In genomic region chr2:30444450-30444849, GRCm38 (mm10) we compare ENCODE assay signal across 10 mouse cellular contexts. TPM values are rescaled to one million over a fixed set of nuclear protein-coding genes. Genes with fewer than 3 reads are reported as not detected.
DNase-seq lines count a peak whose midpoint lies in the region; ATAC-seq lines count a peak whose summit lies in the region.
"Had no signal": no experiment of that assay in that cellular context is flagged by ENCODE, and none has a peak within 500 bp of the region (broad histone marks: within the 10 kb centered on the region; RNA-seq: fewer than 3 reads in every experiment).

No protein-coding gene starts in this region.

- no peaks in the 10 kb centered on the region for H3K9me3 ChIP-seq in hindbrain, embryonic 11.5 days (ENCODE audit: control insufficient read depth, low read length)
- no peaks in the 10 kb centered on the region for H3K9me3 ChIP-seq in hindbrain, embryonic 16.5 days (ENCODE audit: control insufficient read depth, low read length)
- H3K9me3 ChIP-seq in midbrain, embryonic 13.5 days: no peaks in the 10 kb centered on the region
- no peaks in the 10 kb centered on the region for H3K9me3 ChIP-seq in midbrain, embryonic 15.5 days
- H3K9me3 ChIP-seq in limb, embryonic 10.5 days (replicated peaks): no peaks in the 10 kb centered on the region
- H3K9me3 ChIP-seq: neural tube, embryonic 12.5 days had no signal

- H3K4me1 ChIP-seq in hindbrain, embryonic 11.5 days (replicated peaks; ENCODE audit: control insufficient read depth, insufficient read depth, low read length): peaks cover 25% of the 10 kb centered on the region
- H3K4me1 ChIP-seq in hindbrain, embryonic 16.5 days (ENCODE audit: control insufficient read depth, insufficient read depth, low read depth, low read length): peaks cover 32% of the 10 kb centered on the region
- peaks cover 52% of the 10 kb centered on the region for H3K4me1 ChIP-seq in midbrain, embryonic 13.5 days (replicated peaks)
- H3K4me1 ChIP-seq in midbrain, embryonic 15.5 days: peaks cover 37% of the 10 kb centered on the region
- H3K4me1 ChIP-seq in limb, embryonic 10.5 days: peaks cover 83% of the 10 kb centered on the region

- no peak overlapping the region for H3K4me3 ChIP-seq in hindbrain, embryonic 11.5 days (ENCODE audit: low read depth, low read length)
- H3K4me3 ChIP-seq in hindbrain, embryonic 16.5 days (ENCODE audit: low read length): no peak overlapping the region
- no peak overlapping the region for H3K4me3 ChIP-seq in midbrain, embryonic 13.5 days (replicated peaks)
- H3K4me3 ChIP-seq in midbrain, embryonic 15.5 days: no peak overlapping the region
- no peak overlapping the region for H3K4me3 ChIP-seq in limb, embryonic 10.5 days
- H3K4me3 ChIP-seq: neural tube, embryonic 12.5 days had no signal

- ATAC-seq in hindbrain, embryonic 11.5 days (ENCODE audit: low FRiP score): no peak
- ATAC-seq in hindbrain, embryonic 16.5 days: no peak
- ATAC-seq in midbrain, embryonic 13.5 days: no peak
- no peak for ATAC-seq in midbrain, embryonic 15.5 days (replicated peaks)

- no peak overlapping the region for H3K4me2 ChIP-seq in hindbrain, embryonic 11.5 days (replicated peaks; ENCODE audit: low read depth, low read length)
- H3K4me2 ChIP-seq in hindbrain, embryonic 16.5 days (ENCODE audit: low read length): no peak overlapping the region
- H3K4me2 ChIP-seq in midbrain, embryonic 13.5 days (replicated peaks): no peak overlapping the region
- no peak overlapping the region for H3K4me2 ChIP-seq in midbrain, embryonic 15.5 days

- H3K27ac ChIP-seq in hindbrain, embryonic 11.5 days (ENCODE audit: low read depth, low read length): peak overlapping the region; percentile 64
- H3K27ac ChIP-seq in hindbrain, embryonic 16.5 days (ENCODE audit: low read depth, low read length): no peak overlapping the region
- 0 out of 2 replicates have a peak overlapping the region, but pooled peaks have one; percentile 53 for H3K27ac ChIP-seq in midbrain, embryonic 13.5 days
- H3K27ac ChIP-seq in midbrain, embryonic 15.5 days: no peak overlapping the region
- peak overlapping the region; percentile 98 for H3K27ac ChIP-seq in limb, embryonic 10.5 days
- H3K27ac ChIP-seq: neural tube, embryonic 12.5 days had no signal

- DNase-seq in hindbrain, embryonic 11.5 days (ENCODE audit: low spot score): no peak
- DNase-seq in limb, embryonic 10.5 days (ENCODE audit: low spot score): no peak
- DNase-seq in left cerebral cortex, adult 9 months (ENCODE audit: low spot score in 2 of 2): no peak
- DNase-seq in right cerebral cortex, postnatal 36 days (ENCODE audit: low spot score in 2 of 2): no peak
- DNase-seq: adrenal gland, adult 8-10 months; cerebellum, adult 2 months had no signal

- H3K9ac ChIP-seq in hindbrain, embryonic 11.5 days (ENCODE audit: low read depth, low read length): no peak overlapping the region
- H3K9ac ChIP-seq in hindbrain, embryonic 16.5 days (ENCODE audit: low read depth, low read length): no peak overlapping the region; the same call in 1 of the 2 replicates
- no peak overlapping the region for H3K9ac ChIP-seq in midbrain, embryonic 13.5 days (replicated peaks)
- H3K9ac ChIP-seq in midbrain, embryonic 15.5 days: no peak overlapping the region

- H3K36me3 ChIP-seq in hindbrain, embryonic 11.5 days (ENCODE audit: control insufficient read depth, insufficient read depth, low read length): no peaks in the 10 kb centered on the region
- H3K36me3 ChIP-seq in hindbrain, embryonic 16.5 days (ENCODE audit: control insufficient read depth, insufficient read depth, low read length): peaks cover 12% of the 10 kb centered on the region
- H3K36me3 ChIP-seq in midbrain, embryonic 13.5 days: peaks cover 70% of the 10 kb centered on the region
- H3K36me3 ChIP-seq in midbrain, embryonic 15.5 days (replicated peaks): peaks cover 3% of the 10 kb centered on the region; the same call in 1 of the 2 replicates
- H3K36me3 ChIP-seq in limb, embryonic 10.5 days: peaks cover 79% of the 10 kb centered on the region

- no peaks in the 10 kb centered on the region for H3K27me3 ChIP-seq in hindbrain, embryonic 11.5 days (ENCODE audit: control insufficient read depth, insufficient read depth, low read length)
- H3K27me3 ChIP-seq in hindbrain, embryonic 16.5 days (replicated peaks; ENCODE audit: control insufficient read depth, insufficient read depth, low read length): no peaks in the 10 kb centered on the region
- no peaks in the 10 kb centered on the region for H3K27me3 ChIP-seq in midbrain, embryonic 13.5 days
- H3K27me3 ChIP-seq in midbrain, embryonic 15.5 days (replicated peaks): no peaks in the 10 kb centered on the region
- no peaks in the 10 kb centered on the region for H3K27me3 ChIP-seq in limb, embryonic 10.5 days (ENCODE audit: low read depth, poor library complexity, severe bottlenecking)
- H3K27me3 ChIP-seq: neural tube, embryonic 12.5 days had no signal

RNA-seq across cellular contexts. Expression of gene Ptpa, which starts 28.6 kb away (rescaled TPM):
- 55.4 and 62.8 TPM in 2 replicates for polyA plus RNA-seq in hindbrain, embryonic 11.5 days (2014; fragmentation: Nextera tagmentation; extraction: Ambion mirVana)
- 153 and 159 TPM in 2 replicates for polyA plus RNA-seq in hindbrain, embryonic 16.5 days (2015; fragmentation: Nextera tagmentation; extraction: Ambion mirVana)
- 128 and 134 TPM in 2 replicates for polyA plus RNA-seq in midbrain, embryonic 13.5 days (2015; fragmentation: Nextera tagmentation; extraction: Ambion mirVana)
- polyA plus RNA-seq in midbrain, embryonic 15.5 days (2015; fragmentation: Nextera tagmentation; extraction: Ambion mirVana): 152 and 155 TPM in 2 replicates
- polyA plus RNA-seq in limb, embryonic 10.5 days (2016; fragmentation: Nextera tagmentation; extraction: Ambion mirVana): 172 and 177 TPM in 2 replicates

RNA-seq across cellular contexts. Expression of gene Crat, which starts 28.8 kb away (rescaled TPM):
- 21.5 and 27.5 TPM in 2 replicates for polyA plus RNA-seq in hindbrain, embryonic 11.5 days (2014; fragmentation: Nextera tagmentation; extraction: Ambion mirVana)
- 25.4 and 30.8 TPM in 2 replicates for polyA plus RNA-seq in hindbrain, embryonic 16.5 days (2015; fragmentation: Nextera tagmentation; extraction: Ambion mirVana)
- 18.5 and 21.9 TPM in 2 replicates for polyA plus RNA-seq in midbrain, embryonic 13.5 days (2015; fragmentation: Nextera tagmentation; extraction: Ambion mirVana)
- 22.5 and 23.9 TPM in 2 replicates for polyA plus RNA-seq in midbrain, embryonic 15.5 days (2015; fragmentation: Nextera tagmentation; extraction: Ambion mirVana)
- polyA plus RNA-seq in limb, embryonic 10.5 days (2016; fragmentation: Nextera tagmentation; extraction: Ambion mirVana): 21.9 and 22.9 TPM in 2 replicates

RNA-seq across cellular contexts. Expression of gene Ier5l, which starts 29.6 kb away (rescaled TPM):
- 6.3 and 6.8 TPM in 2 replicates for polyA plus RNA-seq in hindbrain, embryonic 11.5 days (2014; fragmentation: Nextera tagmentation; extraction: Ambion mirVana)
- 1.2 and 1.4 TPM in 2 replicates for polyA plus RNA-seq in hindbrain, embryonic 16.5 days (2015; fragmentation: Nextera tagmentation; extraction: Ambion mirVana)
- polyA plus RNA-seq in midbrain, embryonic 13.5 days (2015; fragmentation: Nextera tagmentation; extraction: Ambion mirVana): 1.8 and 2.0 TPM in 2 replicates
- 2.3 and 2.8 TPM in 2 replicates for polyA plus RNA-seq in midbrain, embryonic 15.5 days (2015; fragmentation: Nextera tagmentation; extraction: Ambion mirVana)
- 2.2 and 2.9 TPM in 2 replicates for polyA plus RNA-seq in limb, embryonic 10.5 days (2016; fragmentation: Nextera tagmentation; extraction: Ambion mirVana)

RNA-seq across cellular contexts. Expression of gene Dolpp1, which starts 52.4 kb away (rescaled TPM):
- 41.9 and 44.5 TPM in 2 replicates for polyA plus RNA-seq in hindbrain, embryonic 11.5 days (2014; fragmentation: Nextera tagmentation; extraction: Ambion mirVana)
- 63.7 and 67.7 TPM in 2 replicates for polyA plus RNA-seq in hindbrain, embryonic 16.5 days (2015; fragmentation: Nextera tagmentation; extraction: Ambion mirVana)
- 54.7 and 56.6 TPM in 2 replicates for polyA plus RNA-seq in midbrain, embryonic 13.5 days (2015; fragmentation: Nextera tagmentation; extraction: Ambion mirVana)
- polyA plus RNA-seq in midbrain, embryonic 15.5 days (2015; fragmentation: Nextera tagmentation; extraction: Ambion mirVana): 66.8 and 69.9 TPM in 2 replicates
- polyA plus RNA-seq in limb, embryonic 10.5 days (2016; fragmentation: Nextera tagmentation; extraction: Ambion mirVana): 37.6 and 45.4 TPM in 2 replicates

Comparison
In these comparisons a context has a peak if more than half of its experiments do, and no peak if none do; other contexts are left out.
1. H3K27ac ChIP-seq: peak in hindbrain, embryonic 11.5 days (single experiment), midbrain, embryonic 13.5 days (single experiment) and limb, embryonic 10.5 days (single experiment); none in hindbrain, embryonic 16.5 days (single experiment) and midbrain, embryonic 15.5 days (single experiment).